Mouse (Mus musculus): ENCODE measurements around the gene Abcf2. TPM values are rescaled to one million over a fixed set of nuclear protein-coding genes. Genes with fewer than 3 reads are reported as not detected.

Abcf2 gene
- polyA plus RNA-seq, 1 experiment, result 194 TPM

DNA sequence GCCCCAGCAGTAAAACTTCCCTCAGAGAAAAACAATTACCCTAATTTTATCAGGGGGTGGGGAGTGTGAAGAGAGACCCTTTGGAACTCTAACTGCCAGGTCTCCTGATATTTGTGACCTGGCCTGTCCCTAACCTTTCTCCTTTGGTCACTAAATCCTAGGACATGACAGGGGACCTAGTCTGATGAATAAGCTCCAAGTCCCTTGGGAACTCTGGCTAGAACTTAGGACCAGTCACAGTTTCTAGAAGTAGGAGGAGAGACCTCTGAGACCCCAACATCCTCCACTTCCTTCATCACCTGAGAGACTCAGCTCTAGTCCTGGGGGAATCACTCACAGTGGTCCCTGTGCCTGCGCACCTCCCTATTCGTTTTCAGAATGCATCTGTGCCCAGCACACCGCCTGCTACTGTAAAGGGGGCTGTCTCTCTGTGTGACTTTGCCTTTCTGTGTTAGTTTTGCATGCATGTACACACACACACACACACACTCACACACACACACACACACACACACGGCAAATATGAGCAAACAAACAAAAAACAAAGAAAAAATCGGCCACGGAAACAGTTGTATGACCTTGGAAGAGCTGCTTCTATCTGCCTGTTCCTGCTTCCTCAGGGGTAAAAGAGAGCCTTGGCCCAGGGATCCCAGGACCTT lies 28.2 kb upstream of the Abcf2 start:
- no peak overlapping the region for H3K4me3 ChIP-seq (ENCODE audit: control insufficient read depth, low read depth, low read length)
- no peaks in the 10 kb centered on the region for H3K27me3 ChIP-seq (ENCODE audit: control insufficient read depth, insufficient read depth, low read length)
- no peaks in the 10 kb centered on the region for H3K36me3 ChIP-seq (ENCODE audit: control insufficient read depth, insufficient read depth, low read length)
- H3K27ac ChIP-seq (ENCODE audit: control insufficient read depth, insufficient read depth, low read depth, low read length), result peak overlapping the region; percentile 32
- no peak for TF ChIP-seq POLR2A (IDR thresholded peaks at IDR 0.05; ENCODE audit: control insufficient read depth, low read depth, low read length)
- no peak for TF ChIP-seq CTCF (IDR thresholded peaks at IDR 0.05; ENCODE audit: control insufficient read depth, insufficient read depth, insufficient replicate concordance, low read depth, low read length)
- peaks cover 24% of the 10 kb centered on the region for H3K4me1 ChIP-seq (ENCODE audit: control insufficient read depth, insufficient read depth, low read length)

DNA sequence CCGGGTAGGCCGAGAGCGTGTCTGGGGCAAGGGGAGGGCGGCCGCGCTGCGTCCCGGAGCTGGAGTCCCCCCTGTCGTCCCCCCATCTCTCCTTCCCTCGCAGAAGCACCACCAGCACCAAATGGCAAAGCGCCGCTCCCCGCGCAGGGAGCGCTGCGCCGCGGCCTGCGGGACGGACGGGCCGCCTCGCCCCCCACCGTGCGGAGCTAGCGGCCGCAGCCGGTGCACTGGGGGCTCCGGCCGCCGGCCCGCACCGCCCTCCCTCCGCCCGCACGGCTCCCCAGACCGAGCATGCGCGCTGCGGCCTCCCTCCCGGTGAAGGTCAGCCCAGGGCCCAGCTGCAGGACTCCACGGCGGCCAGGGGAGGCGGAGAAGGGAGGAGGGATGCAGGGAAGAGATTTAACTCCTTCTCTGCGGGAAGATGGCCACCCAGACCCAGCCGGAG lies 27.4 kb upstream of the Abcf2 start:
- H3K4me1 ChIP-seq (ENCODE audit: control insufficient read depth, insufficient read depth, low read length), result peaks cover 24% of the 10 kb centered on the region
- TF ChIP-seq CTCF (IDR thresholded peaks at IDR 0.05; ENCODE audit: control insufficient read depth, insufficient read depth, insufficient replicate concordance, low read depth, low read length) (no peak), POLR2A (IDR thresholded peaks at IDR 0.05; ENCODE audit: control insufficient read depth, low read depth, low read length) (peak; percentile 40; the same call in 1 of the 2 replicates)
- H3K36me3 ChIP-seq (ENCODE audit: control insufficient read depth, insufficient read depth, low read length), result no peaks in the 10 kb centered on the region
- peak overlapping the region; percentile 75 for H3K4me3 ChIP-seq (ENCODE audit: control insufficient read depth, low read depth, low read length)
- H3K27me3 ChIP-seq (ENCODE audit: control insufficient read depth, insufficient read depth, low read length), result no peaks in the 10 kb centered on the region
- peak overlapping the region; percentile 81 for H3K27ac ChIP-seq (ENCODE audit: control insufficient read depth, insufficient read depth, low read depth, low read length)

DNA sequence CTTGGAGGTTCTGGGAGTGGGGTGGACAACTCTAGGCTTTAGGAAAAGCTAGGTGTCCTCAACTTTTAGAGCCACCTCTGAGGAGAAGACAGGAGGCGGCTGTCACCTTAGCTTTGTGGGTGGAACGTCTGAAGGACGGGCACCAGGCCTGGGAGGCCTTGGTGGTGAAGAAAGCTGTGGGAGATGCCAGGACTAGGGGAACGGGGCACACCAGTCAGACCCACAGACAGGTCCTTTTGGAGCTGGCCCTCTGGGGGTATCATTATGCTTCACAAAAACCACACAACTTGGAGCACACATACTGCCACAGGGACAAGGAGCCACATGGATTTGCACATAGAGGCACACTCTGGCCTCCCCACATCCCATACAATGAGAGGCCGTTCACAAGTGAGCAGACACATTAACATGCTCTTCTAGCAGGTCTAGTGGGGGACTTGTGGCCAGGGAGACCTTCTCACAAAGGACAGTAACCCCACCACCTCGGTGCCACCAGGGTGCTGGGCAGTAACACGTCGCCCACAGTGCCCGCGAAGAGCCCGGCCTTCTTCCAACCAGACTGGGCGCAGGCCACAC lies 26.9 kb upstream of the Abcf2 start:
- TF ChIP-seq POLR2A (IDR thresholded peaks at IDR 0.05; ENCODE audit: control insufficient read depth, low read depth, low read length) (no peak), CTCF (IDR thresholded peaks at IDR 0.05; ENCODE audit: control insufficient read depth, insufficient read depth, insufficient replicate concordance, low read depth, low read length) (no peak)
- H3K4me1 ChIP-seq (ENCODE audit: control insufficient read depth, insufficient read depth, low read length), result peaks cover 24% of the 10 kb centered on the region

DNA sequence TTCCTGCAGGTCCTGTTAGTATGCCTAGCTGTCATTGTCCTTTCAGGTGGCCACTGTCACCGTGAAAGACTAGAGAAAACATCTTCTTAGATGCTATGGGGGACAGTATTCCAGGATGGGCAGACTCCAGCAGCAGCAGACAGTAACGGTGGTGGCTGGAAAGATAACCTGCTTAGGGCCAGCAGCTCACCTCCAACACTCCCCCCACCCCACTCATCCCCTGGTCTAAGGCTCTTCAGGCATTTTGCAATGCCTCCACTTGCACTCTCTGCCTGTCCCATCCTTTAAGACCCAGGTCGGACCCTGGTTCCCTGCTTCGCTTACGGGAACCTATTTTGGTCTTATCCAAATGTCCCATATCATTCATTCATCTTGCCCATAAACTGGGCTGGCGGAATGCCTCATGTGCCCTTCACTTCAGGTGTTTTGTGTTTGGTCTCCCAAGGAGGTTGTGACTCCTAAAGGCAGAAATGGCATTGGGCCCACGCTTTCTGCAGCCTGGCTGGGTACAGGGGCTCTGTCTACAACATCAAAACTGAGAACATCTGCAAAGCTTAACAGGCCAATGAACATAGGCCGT lies 26.3 kb upstream of the Abcf2 start:
- no peaks in the 10 kb centered on the region for H3K27me3 ChIP-seq (ENCODE audit: control insufficient read depth, insufficient read depth, low read length)
- TF ChIP-seq POLR2A (IDR thresholded peaks at IDR 0.05; ENCODE audit: control insufficient read depth, low read depth, low read length) (no peak), CTCF (IDR thresholded peaks at IDR 0.05; ENCODE audit: control insufficient read depth, insufficient read depth, insufficient replicate concordance, low read depth, low read length) (no peak)
- no peak overlapping the region for H3K4me3 ChIP-seq (ENCODE audit: control insufficient read depth, low read depth, low read length)
- H3K27ac ChIP-seq (ENCODE audit: control insufficient read depth, insufficient read depth, low read depth, low read length), result peak overlapping the region; percentile 14
- peaks cover 27% of the 10 kb centered on the region for H3K4me1 ChIP-seq (ENCODE audit: control insufficient read depth, insufficient read depth, low read length)
- no peaks in the 10 kb centered on the region for H3K36me3 ChIP-seq (ENCODE audit: control insufficient read depth, insufficient read depth, low read length)

More for the DNA sequence above, 26.9 kb upstream of the Abcf2 start:
- Histone ChIP-seq H3K36me3 (ENCODE audit: control insufficient read depth, insufficient read depth, low read length) (no peaks in the 10 kb centered on the region), H3K27ac (ENCODE audit: control insufficient read depth, insufficient read depth, low read depth, low read length) (peak overlapping the region; percentile 81), H3K27me3 (ENCODE audit: control insufficient read depth, insufficient read depth, low read length) (no peaks in the 10 kb centered on the region), H3K4me3 (ENCODE audit: control insufficient read depth, low read depth, low read length) (peak overlapping the region; percentile 75)

DNA sequence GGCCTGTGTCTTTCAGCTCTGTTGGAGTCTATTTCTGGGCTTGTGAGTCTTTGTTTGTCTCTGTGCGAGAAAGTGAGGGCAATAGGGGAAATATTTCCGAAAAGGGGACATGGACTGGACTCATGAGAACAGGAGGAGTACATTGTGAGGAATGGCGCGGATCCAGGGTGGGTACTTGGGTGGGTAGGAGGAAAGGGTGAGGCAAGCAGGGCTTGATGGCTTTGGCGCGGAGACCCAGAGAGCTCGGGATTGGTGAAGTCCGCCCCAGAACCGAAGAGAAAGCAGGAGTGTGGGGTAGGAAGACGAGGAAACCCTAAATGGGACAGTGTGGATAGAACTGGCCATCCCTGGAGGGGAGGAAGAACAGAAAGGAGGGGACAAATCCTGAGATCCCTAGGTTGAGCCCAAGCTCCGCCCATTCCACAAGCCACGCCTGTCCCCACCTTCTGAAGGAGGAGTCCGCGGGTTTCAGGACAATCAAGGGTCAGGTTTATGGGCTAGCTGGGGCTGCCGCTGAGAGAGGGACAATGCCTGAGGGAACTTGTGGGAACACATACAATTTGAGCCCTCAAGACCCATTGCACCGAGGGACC lies 25.6 kb upstream of the Abcf2 start:
- no peaks in the 10 kb centered on the region for H3K27me3 ChIP-seq (ENCODE audit: control insufficient read depth, insufficient read depth, low read length)
- TF ChIP-seq POLR2A (IDR thresholded peaks at IDR 0.05; ENCODE audit: control insufficient read depth, low read depth, low read length), result peak; percentile 20; the same call in 1 of the 2 replicates
- no peak for TF ChIP-seq CTCF (IDR thresholded peaks at IDR 0.05; ENCODE audit: control insufficient read depth, insufficient read depth, insufficient replicate concordance, low read depth, low read length)
- H3K4me3 ChIP-seq (ENCODE audit: control insufficient read depth, low read depth, low read length), result peak overlapping the region; percentile 81
- peak overlapping the region; percentile 37 for H3K27ac ChIP-seq (ENCODE audit: control insufficient read depth, insufficient read depth, low read depth, low read length)
- no peaks in the 10 kb centered on the region for H3K36me3 ChIP-seq (ENCODE audit: control insufficient read depth, insufficient read depth, low read length)
- H3K4me1 ChIP-seq (ENCODE audit: control insufficient read depth, insufficient read depth, low read length), result peaks cover 31% of the 10 kb centered on the region

DNA sequence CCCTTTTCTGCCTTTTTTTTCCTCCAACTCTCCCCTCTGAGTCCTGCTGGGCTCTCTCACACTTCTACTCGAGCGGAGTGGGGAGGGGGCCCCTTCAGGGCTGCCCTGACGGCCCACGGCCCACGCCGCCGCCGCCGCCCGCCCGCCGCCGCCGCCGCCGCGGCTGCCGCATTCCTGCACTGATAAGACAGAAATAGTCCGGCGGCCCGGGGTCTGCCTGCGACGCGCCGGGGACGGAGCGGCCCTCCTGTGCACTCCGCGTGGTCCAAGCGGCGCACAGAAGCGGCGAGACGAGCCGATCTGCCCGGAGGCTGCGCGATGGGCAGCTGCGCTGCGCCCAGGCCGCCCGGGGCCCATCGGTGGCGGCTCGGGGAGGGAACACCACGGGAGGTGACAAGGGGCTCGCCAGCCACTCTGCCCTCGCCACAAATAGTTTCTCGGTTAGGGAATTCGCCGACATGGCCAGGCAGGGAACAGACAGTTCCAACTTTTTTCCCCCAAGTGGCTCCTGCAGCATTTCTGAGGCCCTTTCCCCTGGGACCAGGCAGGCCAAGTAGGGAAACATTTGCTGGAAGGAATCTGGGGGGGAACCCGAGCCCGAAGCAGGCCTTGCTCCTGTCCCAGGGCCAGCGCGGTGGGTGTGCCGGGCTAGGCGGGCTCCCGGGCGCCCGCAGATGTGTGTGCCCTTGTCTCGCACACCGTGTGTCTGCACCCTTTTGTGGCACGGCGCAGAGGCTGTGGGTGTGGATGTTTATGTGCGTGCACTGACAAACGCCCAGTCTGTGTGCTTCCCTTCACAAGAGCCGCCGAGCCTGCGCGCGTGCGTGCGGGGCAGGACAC lies 24.9 kb upstream of the Abcf2 start:
- Histone ChIP-seq H3K4me3 (ENCODE audit: control insufficient read depth, low read depth, low read length) (peak overlapping the region; percentile 81), H3K36me3 (ENCODE audit: control insufficient read depth, insufficient read depth, low read length) (no peaks in the 10 kb centered on the region), H3K4me1 (ENCODE audit: control insufficient read depth, insufficient read depth, low read length) (peaks cover 33% of the 10 kb centered on the region), H3K27ac (ENCODE audit: control insufficient read depth, insufficient read depth, low read depth, low read length) (peak overlapping the region; percentile 37), H3K27me3 (ENCODE audit: control insufficient read depth, insufficient read depth, low read length) (no peaks in the 10 kb centered on the region)
- no peak for TF ChIP-seq POLR2A (IDR thresholded peaks at IDR 0.05; ENCODE audit: control insufficient read depth, low read depth, low read length)
- no peak for TF ChIP-seq CTCF (IDR thresholded peaks at IDR 0.05; ENCODE audit: control insufficient read depth, insufficient read depth, insufficient replicate concordance, low read depth, low read length)

Data from testis, adult 2 months (tissue).